Mouse (Mus musculus): ENCODE measurements around the gene Wasf3.

DNA sequence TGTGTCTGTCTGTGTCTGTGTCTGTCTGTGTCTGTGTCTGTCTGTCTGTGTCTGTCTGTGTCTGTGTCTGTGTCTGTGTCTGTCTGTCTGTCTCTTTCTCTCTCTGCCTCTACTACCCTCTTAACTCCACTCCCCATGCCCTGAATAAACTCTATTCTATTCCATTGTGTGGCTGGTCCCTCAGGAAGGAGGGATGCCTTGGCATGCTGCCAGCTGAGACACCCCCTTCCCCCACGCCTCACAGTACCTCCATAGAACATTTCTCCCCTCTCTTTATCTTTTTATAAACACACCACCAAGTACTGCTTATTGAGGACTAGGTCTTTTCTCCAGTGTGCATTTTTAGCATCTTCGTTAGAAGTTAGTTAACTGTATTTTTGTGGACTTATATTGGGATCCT, 16.4 kb upstream of the Wasf3 start:
- TF ChIP-seq EP300 (IDR thresholded peaks at IDR 0.05; ENCODE audit: low read depth): no peak
- TF ChIP-seq CTCF (IDR thresholded peaks at IDR 0.05; ENCODE audit: low read depth): no peak

All from liver, postnatal 0 days (tissue).